Mouse (Mus musculus) urinary bladder, postnatal 10 days (tissue): ENCODE data around the gene Cux1.

Source experiments
- DNase-seq: peaks from one replicate; pipeline ENCODE4 v3.0.0; 2022; ENCODE audit warnings: low spot score

Cux1 gene

DNA sequence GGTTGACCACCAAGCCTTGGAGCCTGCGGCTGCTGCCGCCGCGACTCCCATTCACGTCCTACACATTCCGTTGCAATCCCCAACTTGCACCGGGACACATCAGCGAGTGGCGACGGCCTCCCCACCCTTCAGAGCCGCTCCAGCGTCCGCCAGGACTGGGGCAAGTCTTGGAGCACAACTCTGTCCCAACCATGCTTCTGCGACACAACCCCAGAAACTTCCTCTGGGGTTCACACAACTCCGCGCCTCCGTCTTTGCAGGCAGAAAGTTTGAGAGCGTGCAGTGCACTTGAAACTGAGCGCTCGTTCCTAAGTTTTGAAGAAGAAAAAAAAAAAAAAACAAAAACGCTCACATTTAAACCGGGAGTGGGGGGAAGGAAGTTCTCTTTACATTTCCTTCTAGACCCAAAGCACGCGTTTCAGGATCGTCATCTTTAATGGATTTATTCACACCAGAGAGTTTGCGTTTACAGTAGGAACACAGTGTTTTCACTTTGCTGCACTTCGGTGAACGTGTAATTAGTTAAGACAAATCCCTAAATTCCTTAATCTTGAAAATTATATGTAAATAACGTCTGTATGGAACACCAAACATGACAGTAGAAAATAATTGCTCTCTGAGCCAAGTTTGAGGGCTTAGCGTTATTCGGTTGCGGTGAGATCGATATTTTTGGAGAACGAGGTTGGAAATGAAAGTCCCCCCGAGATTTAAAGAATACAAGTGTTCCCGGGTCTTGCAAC lies 906 bp upstream of the Cux1 start:
- no peak for DNase-seq

DNA sequence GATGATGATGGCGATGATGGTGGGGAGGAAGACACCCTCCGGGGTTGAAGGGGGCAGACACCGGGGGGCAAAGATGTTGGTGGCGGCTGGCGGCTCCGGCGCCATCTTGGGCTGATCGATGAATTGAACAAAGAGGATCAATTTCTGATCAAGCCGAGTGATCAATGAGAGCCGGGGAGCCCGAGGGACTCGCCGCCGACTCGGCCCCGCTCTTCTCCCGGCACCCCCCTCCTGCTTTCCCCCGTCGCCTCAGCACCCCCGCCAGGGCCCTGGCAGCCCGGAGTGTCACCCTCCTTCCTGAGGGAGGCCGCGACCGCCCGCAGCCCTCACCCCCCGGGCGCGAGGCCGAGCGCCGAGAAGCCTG lies 496 bp downstream of the Cux1 start:
- DNase-seq, result peak; percentile 14

DNA sequence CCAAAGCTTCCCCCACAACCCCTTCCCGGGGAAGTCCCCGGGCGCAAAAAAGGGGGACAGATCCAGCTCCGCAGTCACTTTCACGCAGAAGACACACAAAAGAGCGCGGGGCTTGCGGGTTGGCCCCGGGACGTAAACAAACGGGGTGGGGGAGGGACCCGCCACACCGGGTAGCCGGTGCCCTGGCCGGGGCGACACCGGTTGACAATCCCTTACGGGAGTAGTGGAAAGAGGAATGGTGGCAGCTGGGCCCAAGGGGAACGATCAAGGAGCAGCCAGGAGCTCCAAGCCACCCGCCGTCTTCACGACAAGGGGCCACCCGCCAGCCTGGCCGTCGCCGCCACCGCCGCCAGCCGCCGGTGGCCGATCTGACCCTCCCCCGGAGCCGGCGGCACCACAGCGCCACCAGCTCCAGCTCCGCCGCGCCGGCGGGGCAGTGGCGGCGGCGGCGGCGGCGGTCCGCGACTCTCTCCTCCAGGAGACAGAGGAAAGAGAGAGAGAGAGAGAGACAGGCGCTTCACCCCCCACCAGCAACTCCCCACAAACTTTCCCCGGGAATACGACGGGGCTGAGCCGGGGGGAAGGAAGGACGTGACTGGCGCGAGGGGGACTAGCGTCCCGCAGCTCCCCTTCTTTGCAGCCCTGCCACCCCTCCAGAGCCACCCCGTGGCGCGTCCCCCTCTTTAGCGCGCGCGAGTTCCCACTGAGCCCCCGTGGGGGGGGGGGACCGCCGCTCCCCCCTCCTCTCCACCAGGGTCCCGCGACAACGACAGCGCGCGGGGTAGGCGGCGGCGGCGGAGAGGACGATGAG lies 1.1 kb downstream of the Cux1 start:
- peak; percentile 18 for DNase-seq

DNA sequence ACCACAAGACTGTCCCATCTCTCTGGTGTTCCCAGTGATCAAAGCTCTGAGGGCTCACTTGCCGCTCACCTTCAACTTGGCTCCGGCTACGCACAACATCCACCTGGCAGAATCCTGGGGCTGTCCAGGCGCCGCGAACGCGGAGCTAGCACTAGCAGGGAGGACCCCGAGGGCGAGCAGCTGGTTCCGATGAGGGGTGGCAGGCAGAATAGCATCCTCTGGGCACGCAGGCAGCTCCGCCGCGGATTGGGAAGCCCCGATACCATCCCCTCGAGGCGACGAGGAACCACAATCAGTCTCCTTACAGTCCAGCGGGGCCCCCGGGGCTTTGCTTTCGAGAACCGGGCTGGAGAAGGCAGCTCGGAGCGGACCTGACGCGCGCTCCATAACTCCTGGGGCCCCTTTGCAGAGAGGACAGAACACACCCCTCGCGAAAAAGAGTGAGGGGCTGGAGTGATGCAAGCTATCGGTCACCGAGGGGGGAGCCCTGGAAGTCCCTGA lies 1.9 kb downstream of the Cux1 start:
- peak; percentile 12 for DNase-seq

DNA sequence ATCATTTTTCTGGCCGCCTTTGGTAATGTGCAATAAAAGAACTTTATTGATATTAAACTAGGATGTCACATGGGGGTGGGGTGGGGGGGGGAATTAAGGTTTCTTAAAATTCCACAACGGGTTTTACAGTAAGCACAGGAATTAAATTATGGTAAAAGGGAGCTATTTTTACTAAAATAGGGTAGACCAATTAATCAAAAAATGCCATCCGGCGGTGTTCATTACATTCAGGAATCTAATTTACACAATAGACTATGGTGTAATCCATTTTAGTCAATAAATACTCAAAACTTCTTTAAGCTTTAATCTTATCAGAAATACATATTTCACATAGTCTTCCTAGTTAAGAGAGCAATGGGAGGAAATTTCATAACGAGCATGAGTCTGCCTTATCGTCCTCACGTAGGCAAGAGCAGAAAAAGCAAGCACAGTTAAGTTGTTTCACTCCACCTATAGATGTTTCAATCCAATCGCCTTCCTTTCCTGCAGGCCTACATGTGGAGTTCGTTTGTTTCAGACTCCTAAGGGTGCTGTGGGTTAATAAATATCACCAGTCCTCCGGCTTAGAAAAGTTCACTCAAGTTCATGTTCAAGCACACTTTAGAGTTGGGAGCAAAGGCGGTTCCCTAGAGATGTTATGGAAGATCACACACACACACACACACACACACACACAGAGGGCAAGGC lies 2.5 kb downstream of the Cux1 start:
- no peak for DNase-seq

DNA sequence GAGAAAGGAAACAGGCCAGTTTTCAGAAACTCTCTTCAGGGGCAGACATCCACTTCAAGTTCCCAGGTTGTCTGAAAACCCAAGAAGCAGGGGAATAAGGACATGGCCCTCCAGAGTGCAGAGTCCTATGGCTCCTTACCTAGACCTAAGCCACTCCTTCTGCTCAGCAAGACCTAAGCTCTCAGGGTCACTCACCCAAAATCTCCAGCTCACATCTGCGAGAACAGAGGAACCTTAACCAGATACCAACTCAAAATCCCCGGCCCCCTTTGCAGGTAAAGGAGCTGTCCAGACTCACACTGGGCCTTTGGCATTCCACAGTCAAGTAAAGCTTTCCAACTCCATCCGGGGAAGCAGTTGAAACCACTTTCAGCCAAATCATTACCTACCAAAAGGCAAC lies 3.3 kb downstream of the Cux1 start:
- DNase-seq, result no peak

DNA sequence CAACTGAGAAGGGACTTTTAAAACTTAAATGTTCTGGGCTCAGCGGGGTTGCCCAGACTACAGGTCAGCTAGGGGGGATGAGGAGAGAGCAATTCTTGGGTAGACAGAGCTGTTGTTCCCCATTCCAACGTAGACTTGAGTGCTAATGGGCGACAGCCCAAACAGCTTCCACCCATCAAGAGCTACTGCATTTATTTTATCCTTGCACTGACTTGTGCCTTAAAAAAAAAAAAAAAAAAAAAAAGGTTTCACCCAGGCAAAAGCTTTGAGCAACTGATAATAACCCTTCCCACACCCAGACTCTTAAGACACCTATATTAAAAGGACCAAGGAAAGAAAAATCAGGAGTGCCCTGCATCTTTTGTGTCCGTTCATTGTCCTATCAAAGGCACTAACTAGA lies 4.2 kb downstream of the Cux1 start:
- DNase-seq, result no peak

DNA sequence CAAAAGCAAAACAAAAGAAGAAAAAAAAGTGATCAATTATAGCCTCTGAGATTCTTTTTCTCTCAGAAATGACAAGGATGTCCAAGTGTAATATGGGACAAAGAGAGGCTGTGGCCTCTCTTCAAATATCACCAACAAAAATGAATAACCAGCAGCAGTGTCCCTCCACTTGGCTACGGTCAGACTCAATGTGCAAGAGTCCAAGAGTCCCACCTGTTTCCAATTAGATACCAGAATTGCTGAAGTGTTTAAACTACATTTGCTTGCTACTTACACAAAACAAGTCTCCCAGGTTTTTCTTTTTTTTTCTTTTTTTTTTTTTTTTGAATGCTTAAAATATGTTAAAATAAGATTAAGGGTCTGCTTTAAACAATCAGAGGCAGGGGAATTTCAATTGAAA lies 5.1 kb downstream of the Cux1 start:
- no peak for DNase-seq

DNA sequence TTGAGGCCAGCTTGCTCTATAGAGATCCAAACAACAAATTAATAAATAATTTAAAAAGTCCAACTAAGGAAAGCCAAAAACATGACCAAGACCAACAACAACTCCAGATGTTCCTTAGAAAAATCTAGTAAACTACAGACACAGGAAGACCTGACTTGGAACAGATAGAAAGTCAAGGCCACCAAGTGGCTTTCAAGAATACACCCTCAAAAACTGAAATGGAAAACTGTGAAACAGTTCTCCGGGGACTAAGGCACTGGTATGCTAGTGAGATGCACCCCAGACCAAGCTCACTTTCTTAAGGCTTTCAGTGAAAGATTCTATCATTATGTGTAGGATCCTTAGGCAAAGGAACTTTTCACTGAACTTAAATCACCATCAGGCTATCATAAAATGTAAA lies 5.6 kb downstream of the Cux1 start:
- DNase-seq, result no peak

DNA sequence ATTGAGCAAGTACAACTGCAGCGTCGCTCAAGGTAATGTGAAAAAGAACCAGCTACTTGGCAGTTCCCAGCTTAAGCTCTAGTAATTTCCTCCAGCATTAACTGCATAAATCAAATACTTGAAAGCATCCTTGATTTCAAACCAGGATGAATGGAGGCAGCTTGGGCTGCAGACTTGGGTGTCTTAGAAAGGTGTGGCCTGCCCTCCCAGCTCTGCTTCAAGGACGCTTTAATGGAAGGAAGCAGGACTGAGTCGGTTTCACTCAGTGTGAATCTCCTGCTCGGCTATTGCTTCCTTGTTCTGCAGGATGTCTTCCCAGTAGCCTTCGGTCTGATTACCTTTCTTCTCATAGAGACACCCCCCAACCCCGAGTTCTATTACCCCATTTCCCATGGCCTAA lies 6.6 kb downstream of the Cux1 start:
- DNase-seq, result no peak

DNA sequence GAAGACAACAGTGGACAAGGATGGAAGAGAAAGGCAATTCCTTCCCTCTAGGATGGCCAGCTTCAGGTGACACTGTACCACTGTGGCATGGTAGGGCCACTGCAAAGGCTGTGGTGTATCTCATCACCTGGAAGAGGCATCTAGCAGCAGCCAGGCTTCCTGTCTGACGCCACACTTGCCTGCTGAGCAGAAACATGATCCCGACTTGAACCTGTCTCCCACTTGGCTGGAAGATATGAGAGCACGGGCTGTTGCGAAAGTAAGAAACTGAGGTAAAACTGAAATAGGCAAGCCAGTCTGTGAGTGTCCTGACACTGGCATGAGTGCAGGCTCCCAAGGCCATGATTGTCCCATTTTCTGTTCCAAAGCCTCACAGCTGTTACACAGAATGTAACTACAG lies 9.8 kb downstream of the Cux1 start:
- no peak for DNase-seq

DNA sequence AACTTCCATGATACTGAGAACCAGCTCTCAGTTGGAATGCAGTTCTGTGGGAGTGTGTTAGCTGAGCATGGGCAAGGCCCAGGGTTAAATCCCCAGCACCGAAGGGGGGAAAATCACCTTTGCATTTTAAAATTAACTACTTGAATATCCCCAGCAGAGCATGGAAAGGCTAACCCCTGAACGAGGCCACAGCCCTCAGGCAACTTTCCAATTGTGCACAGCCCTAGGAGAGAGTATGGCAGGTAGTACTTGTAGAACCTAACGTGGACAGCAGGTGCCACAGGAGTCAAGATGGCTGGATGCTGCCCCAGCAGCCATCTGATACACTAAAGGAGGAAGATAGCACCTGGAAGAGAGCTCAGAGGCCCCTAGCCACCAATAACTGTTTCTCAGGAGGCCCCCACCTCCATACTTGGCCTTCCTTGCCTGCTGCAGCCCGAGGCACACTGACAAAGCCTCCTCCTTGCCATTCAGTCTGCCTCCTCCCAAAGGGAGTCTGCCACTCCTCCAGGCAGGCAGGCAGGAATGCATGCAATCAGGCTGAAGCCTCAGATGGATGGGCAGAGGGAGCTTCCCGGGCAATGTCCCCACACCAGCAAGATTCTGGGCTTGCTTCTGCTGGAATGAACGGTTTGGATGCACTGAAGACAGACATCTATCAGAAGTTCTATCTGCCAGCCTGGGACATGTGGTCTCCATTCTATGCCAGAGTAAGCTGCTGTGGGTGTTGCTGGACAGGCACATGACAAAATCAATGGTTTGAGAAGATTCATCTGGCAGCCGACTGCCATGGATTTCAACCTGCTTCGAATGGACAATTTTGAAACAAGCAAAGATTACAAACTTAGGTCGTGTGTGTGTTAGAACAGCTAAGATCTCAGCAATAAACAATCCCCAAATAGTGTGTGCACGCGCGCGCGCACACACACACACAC lies 10.7 kb downstream of the Cux1 start:
- no peak for DNase-seq

DNA sequence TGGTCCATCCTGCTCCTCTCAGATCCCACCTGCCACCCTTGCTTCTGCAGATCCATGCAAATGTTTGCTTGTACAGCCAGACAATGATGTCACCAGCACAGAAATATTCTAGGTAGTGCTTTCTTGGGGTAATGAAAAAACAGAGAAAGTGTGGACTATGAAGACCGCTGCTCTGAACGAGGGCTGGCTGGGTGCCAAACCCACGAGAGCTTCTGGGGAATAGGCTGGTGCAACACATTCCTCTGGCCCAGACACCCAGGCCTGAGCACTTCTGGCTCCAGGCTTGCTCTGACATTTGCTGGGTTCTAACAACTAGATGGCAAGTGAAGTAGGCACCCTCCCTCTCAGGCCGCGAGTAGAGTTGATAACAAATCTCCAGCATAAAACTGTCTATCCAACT lies 11.6 kb downstream of the Cux1 start:
- DNase-seq, result peak; percentile 24

DNA sequence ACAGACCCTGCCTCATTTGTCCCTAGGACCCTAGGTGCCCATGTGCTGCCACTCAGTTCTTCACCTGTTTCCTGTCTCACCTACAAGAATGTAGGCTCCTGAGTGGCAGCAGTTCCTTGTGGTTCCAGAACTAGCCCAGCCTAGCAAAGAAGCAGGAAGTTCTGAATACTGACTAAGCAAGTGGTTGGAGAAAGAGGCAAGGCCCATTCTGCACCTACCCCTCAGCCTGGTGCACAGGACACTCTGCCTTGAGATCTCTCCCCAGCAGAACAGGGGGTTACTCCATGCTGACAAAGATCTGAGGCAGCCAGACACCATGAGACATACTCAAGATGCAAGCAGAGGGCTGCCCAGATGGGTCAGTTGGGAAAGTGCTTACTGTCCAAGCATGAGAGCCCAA lies 14.5 kb downstream of the Cux1 start:
- no peak for DNase-seq

DNA sequence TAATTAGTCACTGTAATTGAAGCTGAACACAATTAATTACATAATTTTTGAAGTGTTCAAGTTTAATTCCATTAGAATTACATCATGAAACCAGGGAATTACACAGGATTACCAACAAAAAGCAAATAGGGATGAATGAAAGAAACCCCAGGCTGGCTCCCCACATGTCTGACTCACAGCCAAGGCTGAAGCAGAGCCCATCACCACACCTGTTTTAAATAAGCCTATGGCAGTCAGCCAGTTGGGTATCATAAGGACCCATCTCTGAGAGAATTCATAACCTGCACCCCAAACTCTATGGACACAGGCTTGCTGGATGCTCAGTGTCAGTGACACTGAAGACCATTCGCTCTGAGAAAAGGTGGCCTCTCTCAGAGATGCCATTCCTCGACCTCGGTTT lies 15.2 kb downstream of the Cux1 start:
- DNase-seq, result no peak

DNA sequence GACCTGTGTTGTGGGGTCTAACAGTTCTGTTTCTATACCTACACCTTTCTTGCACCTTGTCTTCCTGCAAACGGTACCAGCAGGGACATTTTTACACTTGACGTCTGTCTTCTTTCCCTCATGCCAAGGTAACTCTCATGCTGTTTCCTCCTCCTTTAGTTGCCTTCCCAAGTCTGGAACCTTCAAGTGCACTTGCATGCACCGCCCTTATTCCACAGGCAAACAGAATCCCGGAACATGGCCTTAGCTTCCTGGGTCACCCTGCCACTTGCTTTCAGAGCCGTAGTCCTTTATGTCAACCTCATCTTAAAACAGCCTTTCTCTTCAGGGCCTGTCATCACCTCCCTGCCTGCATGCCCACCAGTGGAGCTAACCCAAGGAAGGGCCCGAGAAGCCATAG lies 15.7 kb downstream of the Cux1 start:
- DNase-seq, result no peak

DNA sequence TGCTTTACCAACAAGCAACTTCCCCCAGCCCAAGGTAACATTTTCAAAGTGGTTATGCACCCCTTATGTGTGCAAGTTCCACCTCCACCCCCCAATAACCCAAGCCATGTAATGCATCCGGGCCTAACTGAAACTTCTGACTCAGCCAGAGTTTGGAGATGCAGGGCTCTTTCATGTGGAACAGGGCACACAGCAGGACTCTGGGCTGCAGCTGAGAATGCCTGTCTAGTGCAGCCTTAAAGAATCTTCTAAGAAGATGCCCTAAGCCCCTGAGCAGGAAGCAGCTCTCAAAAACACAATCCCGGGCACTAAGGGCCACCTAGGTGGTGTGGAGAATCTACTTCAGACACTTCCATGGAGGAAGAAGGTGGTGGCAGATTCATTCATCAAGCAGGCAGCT lies 16.6 kb downstream of the Cux1 start:
- DNase-seq, result no peak

DNA sequence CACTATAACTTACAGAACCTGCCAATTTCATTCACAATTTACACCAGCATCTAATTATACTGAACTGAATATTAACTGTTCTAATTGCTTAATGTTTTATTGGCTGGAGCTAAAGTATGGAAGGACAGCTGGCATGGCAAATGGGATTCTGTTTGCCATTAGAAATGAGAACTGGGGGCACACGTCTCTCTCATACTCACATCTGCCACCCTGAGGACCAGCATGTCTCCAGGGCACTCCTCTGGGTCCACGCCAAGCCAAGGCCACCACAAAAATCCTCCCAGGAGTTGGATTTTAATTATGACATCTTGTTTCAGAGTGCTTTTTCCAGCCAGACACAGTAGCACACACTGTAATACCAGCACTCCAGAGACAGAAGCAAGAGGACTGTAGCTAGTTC lies 18.5 kb downstream of the Cux1 start:
- DNase-seq, result no peak

DNA sequence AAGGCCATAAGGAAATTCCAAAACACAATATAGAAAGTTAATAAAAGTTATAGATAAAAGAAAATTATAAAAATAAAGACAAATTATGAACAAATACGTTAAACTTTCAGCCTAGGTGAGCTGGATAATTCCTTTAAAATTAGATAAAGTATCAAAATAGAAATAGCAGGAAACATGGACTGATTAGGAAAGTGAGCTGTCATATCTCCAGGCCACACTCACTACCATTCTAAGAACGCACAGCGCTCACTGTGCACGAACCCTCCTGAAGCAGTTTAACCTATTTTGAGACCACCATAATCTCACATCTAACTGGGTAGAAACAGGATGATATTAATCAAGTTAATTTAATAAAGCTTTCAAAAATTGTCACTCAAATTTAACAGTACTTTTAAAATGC lies 22.2 kb downstream of the Cux1 start:
- no peak for DNase-seq

DNA sequence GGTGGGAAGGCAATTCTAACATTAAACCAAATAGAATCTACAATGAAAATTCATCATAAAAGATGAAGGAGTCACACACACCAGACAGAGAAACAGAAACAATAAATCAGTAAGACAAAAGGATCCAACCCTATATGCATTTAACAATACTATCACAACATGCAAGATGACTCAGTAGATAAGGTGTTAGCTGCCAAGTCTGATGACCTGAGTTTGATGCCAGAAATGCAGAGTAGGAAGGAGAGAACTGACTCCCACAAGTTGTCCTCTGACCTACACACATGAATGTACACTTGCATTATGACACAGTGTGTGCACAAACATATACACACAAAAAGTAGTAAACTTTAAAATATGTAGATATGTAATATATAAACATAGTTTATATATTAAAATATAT lies 24.1 kb downstream of the Cux1 start:
- DNase-seq, result no peak

DNA sequence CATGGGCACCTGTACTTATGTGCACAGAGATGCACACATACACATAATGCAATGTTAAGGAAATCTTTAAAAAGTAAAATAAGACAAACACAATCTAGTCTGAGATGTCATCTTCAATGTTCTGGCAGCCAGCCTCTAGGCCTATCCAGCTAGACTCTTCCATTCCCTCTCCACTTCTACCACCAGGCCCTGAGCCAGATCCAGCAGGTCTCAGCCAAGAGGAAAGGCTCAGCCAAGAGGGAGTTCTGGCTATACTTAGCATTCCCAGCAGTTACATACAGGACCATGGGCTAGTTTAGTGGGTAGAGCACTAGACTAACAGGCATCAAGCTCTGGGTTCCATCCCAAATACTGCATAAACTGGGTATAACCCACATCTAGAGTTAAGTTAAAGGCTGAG lies 26.3 kb downstream of the Cux1 start:
- peak; percentile 25 for DNase-seq
